Mouse (Mus musculus) C2C12 (cell line): ENCODE results near the gene Hist1h3b. TPM values are rescaled to one million over a fixed set of nuclear protein-coding genes. Genes with fewer than 3 reads are reported as not detected.

Experiments used
- H3K27me3 ChIP-seq: one replicate; pipeline ENCODE4 v1.6.1; 2011; ENCODE audit not compliant: control insufficient read depth, insufficient read depth, insufficient read length
- H3K36me3 ChIP-seq: one replicate; pipeline ENCODE4 v1.6.1; 2011; ENCODE audit not compliant: control insufficient read depth, insufficient read depth
- H3K4me3 ChIP-seq: one replicate; pipeline ENCODE4 v1.5.1; 2011; ENCODE audit warnings: mild to moderate bottlenecking, control low read depth; ENCODE audit not compliant: poor library complexity, insufficient read depth, severe bottlenecking
- H3K79me2 ChIP-seq: one replicate; pipeline ENCODE4 v1.6.1; 2011; ENCODE audit not compliant: control insufficient read depth, insufficient read depth
- H3K79me3 ChIP-seq: one replicate; pipeline ENCODE4 v1.6.1; 2011; ENCODE audit warnings: low read depth, control low read depth
- H3ac ChIP-seq: one replicate; pipeline ENCODE3; 2011; ENCODE audit warnings: low read depth; ENCODE audit not compliant: control insufficient read depth, insufficient read length
- CEBPB ChIP-seq: IDR thresholded peaks from one replicate; pipeline ENCODE4 v1.6.1; 2011; ENCODE audit warnings: low read depth, mild to moderate bottlenecking, control low read depth, moderate library complexity
- CTCF ChIP-seq: IDR thresholded peaks from one replicate; pipeline ENCODE4 v1.5.1; 2011; ENCODE audit not compliant: control insufficient read depth, insufficient read depth, insufficient read length
- FOSL1 ChIP-seq: IDR thresholded peaks from one replicate; pipeline ENCODE4 v1.8.0; 2011; ENCODE audit warnings: mild to moderate bottlenecking, low read length; ENCODE audit not compliant: poor library complexity, insufficient read depth, severe bottlenecking
- MAX ChIP-seq: IDR thresholded peaks from one replicate; pipeline ENCODE4 v1.6.1; 2011; ENCODE audit warnings: mild to moderate bottlenecking, control low read depth
- MYOD1 ChIP-seq: IDR thresholded peaks from one replicate; pipeline ENCODE4 v1.6.1; 2011; ENCODE audit warnings: low read depth; ENCODE audit not compliant: control insufficient read depth, insufficient read length
- MYOG ChIP-seq: IDR thresholded peaks from one replicate; pipeline ENCODE4 v1.6.1; 2011; ENCODE audit not compliant: control insufficient read depth, insufficient read length; ENCODE audit errors: extremely low read depth
- USF1 ChIP-seq: IDR thresholded peaks from one replicate; pipeline ENCODE4 v1.6.1; 2011; ENCODE audit warnings: low read depth, mild to moderate bottlenecking, control low read depth, moderate library complexity
- polyA plus RNA-seq: library from polyadenylated mRNA; unstranded; fragments of >200 nt; fragmentation: generic; extraction: Trizol; gene quantifications from one replicate; pipeline ENCODE4 v1.2.1, GENCODE M21; 2012; ENCODE audit warnings: missing spikeins

The Hist1h3b gene
- polyA plus RNA-seq, 1 experiment: 2.0 TPM

GRCm38 (mm10) chr13:23724239-23724638, 27.8 kb upstream of the Hist1h3b start:
- no peak overlapping the region for H3K4me3 ChIP-seq
- no peaks in the 10 kb centered on the region for H3K79me2 ChIP-seq
- H3K79me3 ChIP-seq: no peaks in the 10 kb centered on the region
- H3K27me3 ChIP-seq: no peaks in the 10 kb centered on the region
- no peak for TF ChIP-seq MYOD1
- no peak overlapping the region for H3ac ChIP-seq
- no peaks in the 10 kb centered on the region for H3K36me3 ChIP-seq

DNA sequence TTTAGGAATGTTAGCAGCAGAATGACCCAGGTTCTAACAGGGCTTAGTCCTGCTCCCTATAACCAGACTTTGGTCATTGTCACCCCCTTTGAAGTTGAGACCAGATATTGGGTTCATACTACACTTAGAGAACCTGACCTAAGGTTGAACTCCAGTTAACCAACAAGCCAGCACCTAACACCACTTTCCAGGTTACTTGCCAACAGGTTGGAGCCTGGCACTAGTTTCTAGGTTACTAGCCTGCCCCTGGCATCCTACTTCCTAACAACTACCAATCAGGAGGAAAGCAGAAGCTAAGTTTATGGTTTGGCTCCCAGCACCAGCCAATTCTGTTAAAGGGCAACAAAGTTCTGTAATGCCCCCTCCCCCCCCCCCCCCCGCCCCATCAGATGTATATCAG, 26.9 kb upstream of the Hist1h3b start:
- no peaks in the 10 kb centered on the region for H3K27me3 ChIP-seq
- H3ac ChIP-seq: no peak overlapping the region
- H3K4me3 ChIP-seq: no peak overlapping the region
- no peaks in the 10 kb centered on the region for H3K79me2 ChIP-seq
- TF ChIP-seq MYOD1: no peak
- no peaks in the 10 kb centered on the region for H3K79me3 ChIP-seq
- no peaks in the 10 kb centered on the region for H3K36me3 ChIP-seq

DNA sequence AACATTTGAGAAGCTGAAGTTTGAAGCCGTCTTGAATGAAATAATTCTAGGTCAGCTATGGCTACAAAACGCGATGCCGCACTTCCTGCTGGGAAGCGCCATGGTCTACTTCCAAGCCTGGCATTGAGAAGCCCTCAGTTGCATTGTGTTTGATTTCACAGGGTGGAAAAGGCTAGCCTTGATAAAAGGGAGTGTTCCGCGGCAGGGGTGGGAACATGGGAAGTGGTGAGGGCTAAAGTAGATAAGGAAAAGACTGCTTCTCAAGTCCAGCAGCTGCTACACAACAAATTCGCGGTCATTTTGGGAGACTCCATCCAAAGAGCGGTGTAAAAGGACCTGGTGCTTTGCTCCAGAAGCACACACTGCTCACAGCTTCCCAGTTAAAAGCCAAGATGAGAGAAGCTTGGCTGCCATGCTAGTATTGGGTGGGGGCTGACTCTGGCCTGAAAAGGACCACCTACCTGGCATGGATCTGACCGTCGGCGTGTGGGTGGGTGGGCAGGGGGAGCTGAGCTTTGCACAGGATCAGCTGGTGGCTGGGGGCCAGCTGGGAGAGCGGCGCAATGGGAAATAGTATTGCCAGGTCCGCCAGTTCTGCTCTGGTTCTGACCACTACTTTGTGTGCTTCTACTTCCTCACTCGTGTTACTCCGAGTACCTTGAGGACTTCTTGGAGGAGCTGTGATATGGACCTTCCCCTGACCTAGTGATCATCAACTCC, 23.4 kb upstream of the Hist1h3b start:
- Histone ChIP-seq H3K4me3 (no peak overlapping the region), H3K79me2 (no peaks in the 10 kb centered on the region), H3K27me3 (no peaks in the 10 kb centered on the region), H3K36me3 (no peaks in the 10 kb centered on the region), H3K79me3 (no peaks in the 10 kb centered on the region), H3ac (no peak overlapping the region)
- TF ChIP-seq USF1 (no peak), CTCF (no peak), FOSL1 (no peak), CEBPB (no peak)

DNA sequence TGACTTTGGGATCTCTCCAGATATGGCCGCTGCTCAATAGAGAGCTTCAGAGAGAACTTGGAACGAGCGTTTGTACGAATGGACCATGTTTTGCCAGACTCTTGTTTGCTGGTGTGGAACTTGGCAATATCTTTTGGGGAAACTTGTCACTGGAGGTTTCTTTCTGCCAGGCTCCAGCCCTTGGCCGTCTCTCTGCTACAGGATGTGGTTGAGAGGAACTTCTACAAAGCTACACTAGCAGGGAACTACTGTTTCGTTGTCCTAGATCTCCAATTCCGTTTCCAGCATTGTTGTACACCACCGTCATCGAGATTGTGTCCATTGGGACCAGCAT, 22.9 kb upstream of the Hist1h3b start:
- no peaks in the 10 kb centered on the region for H3K36me3 ChIP-seq
- TF ChIP-seq CEBPB: no peak
- TF ChIP-seq CTCF: no peak
- no peak for TF ChIP-seq MAX
- TF ChIP-seq MYOD1: no peak
- no peak for TF ChIP-seq USF1
- TF ChIP-seq MYOG: no peak
- TF ChIP-seq FOSL1: no peak
- no peaks in the 10 kb centered on the region for H3K27me3 ChIP-seq
- no peak overlapping the region for H3ac ChIP-seq
- no peaks in the 10 kb centered on the region for H3K79me3 ChIP-seq
- H3K4me3 ChIP-seq: no peak overlapping the region
- H3K79me2 ChIP-seq: no peaks in the 10 kb centered on the region

- H3ac ChIP-seq: no peak overlapping the region
- no peaks in the 10 kb centered on the region for H3K79me2 ChIP-seq
- no peaks in the 10 kb centered on the region for H3K27me3 ChIP-seq
- H3K36me3 ChIP-seq: no peaks in the 10 kb centered on the region
- H3K4me3 ChIP-seq: no peak overlapping the region
- H3K79me3 ChIP-seq: no peaks in the 10 kb centered on the region
- TF ChIP-seq MYOD1: no peak
- TF ChIP-seq USF1: no peak
Observed at GRCm38 (mm10) chr13:23729706-23730105, 22.4 kb upstream of the Hist1h3b start.

GRCm38 (mm10) chr13:23730479-23730878, 21.6 kb upstream of the Hist1h3b start:
- H3K27me3 ChIP-seq: no peaks in the 10 kb centered on the region
- no peaks in the 10 kb centered on the region for H3K79me2 ChIP-seq
- H3K79me3 ChIP-seq: no peaks in the 10 kb centered on the region
- TF ChIP-seq MYOD1 (no peak), FOSL1 (no peak), MAX (no peak), MYOG (no peak), CEBPB (no peak), USF1 (no peak), CTCF (no peak)
- H3K4me3 ChIP-seq: no peak overlapping the region
- H3ac ChIP-seq: no peak overlapping the region
- H3K36me3 ChIP-seq: no peaks in the 10 kb centered on the region
